Mouse (Mus musculus): ENCODE measurements around the gene Olfr10. TPM values are rescaled to one million over a fixed set of nuclear protein-coding genes. Genes with fewer than 3 reads are reported as not detected.

Olfr10 gene
- polyA plus RNA-seq (2014; fragmentation: Illumina TruSeq; extraction: RNeasy Lipid Tissue Mini Kit (QIAGEN cat#74804); ENCODE audit: low read depth, low replicate concordance), result not detected

DNA sequence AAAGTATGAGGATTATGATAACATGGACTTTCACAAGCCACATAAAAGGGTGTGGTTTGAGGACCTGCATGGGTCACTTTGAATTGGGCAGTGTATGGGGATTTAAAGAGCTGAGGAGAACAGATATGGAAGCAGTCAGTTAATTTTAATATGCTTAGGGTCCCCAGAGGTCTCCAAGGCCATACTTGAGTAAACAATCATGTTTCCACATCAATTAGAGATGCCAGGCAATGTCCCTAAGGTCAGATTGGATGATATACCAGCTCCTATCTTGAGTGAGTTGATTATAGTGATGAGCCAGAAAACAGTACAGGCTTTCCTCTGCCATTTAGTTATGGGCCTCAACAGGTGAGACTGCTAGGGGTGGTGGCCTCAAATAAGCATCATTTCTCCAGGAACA lies at the start of gene Olfr10:
Olfr10 (plus strand) TSS at position 301 of the 400 bp plus-strand sequence.

DNA sequence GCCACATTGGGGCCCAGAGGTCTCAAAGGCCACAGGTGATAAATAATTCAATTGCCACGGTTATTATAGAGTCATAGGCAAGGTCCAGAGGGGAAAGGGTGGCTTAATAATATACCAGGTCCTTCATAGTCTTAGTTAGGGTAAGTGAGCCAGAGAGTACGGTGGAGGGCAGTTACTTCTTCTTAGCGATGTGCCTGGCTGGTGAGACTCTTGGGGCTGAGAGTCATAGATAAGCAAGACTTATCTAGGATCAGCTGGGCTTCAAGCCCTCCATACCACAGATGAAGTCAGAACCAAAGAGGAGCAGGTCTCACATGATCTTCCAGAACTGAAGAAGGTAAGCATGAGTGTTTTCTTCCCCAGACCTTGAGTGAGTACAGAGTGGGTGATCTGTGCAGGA lies 26.3 kb upstream of the Olfr10 start, which contains the start of gene Olfr1393:
Olfr1393 (plus strand) TSS at position 83 of the 400 bp plus-strand sequence.

DNA sequence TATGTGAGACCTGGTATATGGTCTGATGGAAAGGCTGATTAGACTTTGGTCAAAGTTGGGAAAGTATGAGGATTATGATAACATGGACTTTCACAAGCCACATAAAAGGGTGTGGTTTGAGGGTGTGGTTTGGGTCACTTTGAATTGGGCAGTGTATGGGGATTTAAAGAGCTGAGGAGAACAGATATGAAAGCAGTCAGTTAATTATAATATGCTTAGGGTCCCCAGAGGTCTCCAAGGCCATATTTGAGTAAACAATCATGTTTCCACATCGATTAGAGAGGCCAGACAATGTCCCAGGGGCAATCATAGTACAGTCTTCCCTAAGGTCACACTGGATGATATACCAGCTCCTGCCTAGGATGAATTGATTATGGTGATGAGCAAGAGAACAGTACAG lies 19.6 kb upstream of the Olfr10 start, which contains the start of gene Olfr1392:
Olfr1392 (plus strand) TSS at position 301 of the 400 bp plus-strand sequence.

DNA sequence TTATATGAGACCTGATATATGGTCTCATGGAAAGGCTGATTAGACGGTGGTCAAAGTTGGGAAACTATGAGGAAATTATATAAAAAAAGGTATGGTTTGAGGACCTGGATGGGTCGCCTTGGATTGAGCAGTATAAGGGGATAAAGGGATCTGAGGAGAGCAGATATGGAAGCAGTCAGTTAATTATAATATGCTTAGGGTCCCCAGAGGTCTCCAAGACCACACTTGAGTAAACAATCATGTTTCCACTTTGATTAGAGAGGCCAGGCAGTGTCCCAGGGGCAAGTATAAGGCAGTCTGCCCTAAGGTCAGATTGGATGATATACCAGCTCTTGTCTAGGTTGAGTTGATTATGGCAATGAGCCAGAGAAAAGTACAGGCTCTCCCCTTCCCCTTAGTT lies 17.9 kb downstream of the Olfr10 start, which contains the start of gene Olfr1391:
Olfr1391 (plus strand) TSS at position 301 of the 400 bp plus-strand sequence.

DNA sequence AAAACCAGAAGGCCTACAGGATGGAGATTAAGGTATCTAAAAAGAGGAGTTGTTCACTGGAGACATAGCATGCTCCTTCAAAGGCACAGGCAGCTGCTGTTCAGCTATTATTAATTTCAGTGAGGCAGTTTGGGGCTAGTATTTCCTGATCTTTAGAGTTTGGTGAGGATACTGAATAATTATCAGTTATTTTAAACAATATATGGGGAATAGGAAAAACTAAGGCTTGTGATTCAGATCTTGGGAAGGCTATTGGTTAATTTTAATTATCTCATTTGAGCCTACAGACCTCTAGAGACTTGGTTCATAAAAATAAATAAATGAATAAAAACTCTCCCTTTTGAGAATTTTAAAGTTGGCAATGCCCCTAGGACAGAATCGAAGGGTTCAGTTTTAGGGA lies 30.3 kb downstream of the Olfr10 start, which contains the start of gene Olfr1390:
Olfr1390 (plus strand) TSS at position 301 of the 400 bp plus-strand sequence.

Other genes with a start within 250 kb of the Olfr10 start
- gene Tgtp2, start 240.5 kb upstream of the Olfr10 start, polyA plus RNA-seq (2014; fragmentation: Illumina TruSeq; extraction: RNeasy Lipid Tissue Mini Kit (QIAGEN cat#74804); ENCODE audit: low read depth, low replicate concordance), result 2.4 TPM
- 1.4 TPM for gene Ifi47, start 228.2 kb upstream of the Olfr10 start, polyA plus RNA-seq (2014; fragmentation: Illumina TruSeq; extraction: RNeasy Lipid Tissue Mini Kit (QIAGEN cat#74804); ENCODE audit: low read depth, low replicate concordance)
- not detected for gene Olfr1396, start 189.9 kb upstream of the Olfr10 start, polyA plus RNA-seq (2014; fragmentation: Illumina TruSeq; extraction: RNeasy Lipid Tissue Mini Kit (QIAGEN cat#74804); ENCODE audit: low read depth, low replicate concordance)
- gene Olfr1395, start 162.5 kb upstream of the Olfr10 start, polyA plus RNA-seq (2014; fragmentation: Illumina TruSeq; extraction: RNeasy Lipid Tissue Mini Kit (QIAGEN cat#74804); ENCODE audit: low read depth, low replicate concordance), result not detected
- not detected for gene Olfr1394, start 150.4 kb upstream of the Olfr10 start, polyA plus RNA-seq (2014; fragmentation: Illumina TruSeq; extraction: RNeasy Lipid Tissue Mini Kit (QIAGEN cat#74804); ENCODE audit: low read depth, low replicate concordance)
- gene Btnl9, start 117.6 kb upstream of the Olfr10 start, polyA plus RNA-seq (2014; fragmentation: Illumina TruSeq; extraction: RNeasy Lipid Tissue Mini Kit (QIAGEN cat#74804); ENCODE audit: low read depth, low replicate concordance), result 0.04 TPM
- 143 TPM for gene Zfp62, start 101.4 kb upstream of the Olfr10 start, polyA plus RNA-seq (2014; fragmentation: Illumina TruSeq; extraction: RNeasy Lipid Tissue Mini Kit (QIAGEN cat#74804); ENCODE audit: low read depth, low replicate concordance)
- 5.2 TPM for gene Mgat1, start 60.5 kb upstream of the Olfr10 start, polyA plus RNA-seq (2014; fragmentation: Illumina TruSeq; extraction: RNeasy Lipid Tissue Mini Kit (QIAGEN cat#74804); ENCODE audit: low read depth, low replicate concordance)
- 2.3 TPM for gene Olfr1393, start 26.4 kb upstream of the Olfr10 start, polyA plus RNA-seq (2014; fragmentation: Illumina TruSeq; extraction: RNeasy Lipid Tissue Mini Kit (QIAGEN cat#74804); ENCODE audit: low read depth, low replicate concordance)
- gene Olfr1392, start 19.5 kb upstream of the Olfr10 start, polyA plus RNA-seq (2014; fragmentation: Illumina TruSeq; extraction: RNeasy Lipid Tissue Mini Kit (QIAGEN cat#74804); ENCODE audit: low read depth, low replicate concordance), result 1.9 TPM
- gene Olfr1391, start 18.0 kb downstream of the Olfr10 start, polyA plus RNA-seq (2014; fragmentation: Illumina TruSeq; extraction: RNeasy Lipid Tissue Mini Kit (QIAGEN cat#74804); ENCODE audit: low read depth, low replicate concordance), result not detected
- not detected for gene Olfr1390, start 30.4 kb downstream of the Olfr10 start, polyA plus RNA-seq (2014; fragmentation: Illumina TruSeq; extraction: RNeasy Lipid Tissue Mini Kit (QIAGEN cat#74804); ENCODE audit: low read depth, low replicate concordance)
- 0.50 TPM for gene Olfr1389, start 118.3 kb downstream of the Olfr10 start, polyA plus RNA-seq (2014; fragmentation: Illumina TruSeq; extraction: RNeasy Lipid Tissue Mini Kit (QIAGEN cat#74804); ENCODE audit: low read depth, low replicate concordance)
- gene Olfr1388, start 131.9 kb downstream of the Olfr10 start, polyA plus RNA-seq (2014; fragmentation: Illumina TruSeq; extraction: RNeasy Lipid Tissue Mini Kit (QIAGEN cat#74804); ENCODE audit: low read depth, low replicate concordance), result 0.14 TPM
- gene Olfr1387, start 150.6 kb downstream of the Olfr10 start, polyA plus RNA-seq (2014; fragmentation: Illumina TruSeq; extraction: RNeasy Lipid Tissue Mini Kit (QIAGEN cat#74804); ENCODE audit: low read depth, low replicate concordance), result not detected
- not detected for gene Olfr1386, start 160.3 kb downstream of the Olfr10 start, polyA plus RNA-seq (2014; fragmentation: Illumina TruSeq; extraction: RNeasy Lipid Tissue Mini Kit (QIAGEN cat#74804); ENCODE audit: low read depth, low replicate concordance)
- gene Olfr1385, start 184.3 kb downstream of the Olfr10 start, polyA plus RNA-seq (2014; fragmentation: Illumina TruSeq; extraction: RNeasy Lipid Tissue Mini Kit (QIAGEN cat#74804); ENCODE audit: low read depth, low replicate concordance), result not detected
- not detected for gene Olfr1384, start 202.0 kb downstream of the Olfr10 start, polyA plus RNA-seq (2014; fragmentation: Illumina TruSeq; extraction: RNeasy Lipid Tissue Mini Kit (QIAGEN cat#74804); ENCODE audit: low read depth, low replicate concordance)
- not detected for gene Olfr1383, start 214.9 kb downstream of the Olfr10 start, polyA plus RNA-seq (2014; fragmentation: Illumina TruSeq; extraction: RNeasy Lipid Tissue Mini Kit (QIAGEN cat#74804); ENCODE audit: low read depth, low replicate concordance)
- not detected for gene Olfr1382, start 223.5 kb downstream of the Olfr10 start, polyA plus RNA-seq (2014; fragmentation: Illumina TruSeq; extraction: RNeasy Lipid Tissue Mini Kit (QIAGEN cat#74804); ENCODE audit: low read depth, low replicate concordance)
- gene Olfr1381, start 238.7 kb downstream of the Olfr10 start, polyA plus RNA-seq (2014; fragmentation: Illumina TruSeq; extraction: RNeasy Lipid Tissue Mini Kit (QIAGEN cat#74804); ENCODE audit: low read depth, low replicate concordance), result not detected

Data from testis, adult 10 weeks (tissue).